Mouse (Mus musculus): ENCODE measurements around the gene Ccnq. TPM values are rescaled to one million over a fixed set of nuclear protein-coding genes. Genes with fewer than 3 reads are reported as not detected.

Gene Ccnq
- polyA plus RNA-seq, 1 experiment = 75.6 TPM

DNA sequence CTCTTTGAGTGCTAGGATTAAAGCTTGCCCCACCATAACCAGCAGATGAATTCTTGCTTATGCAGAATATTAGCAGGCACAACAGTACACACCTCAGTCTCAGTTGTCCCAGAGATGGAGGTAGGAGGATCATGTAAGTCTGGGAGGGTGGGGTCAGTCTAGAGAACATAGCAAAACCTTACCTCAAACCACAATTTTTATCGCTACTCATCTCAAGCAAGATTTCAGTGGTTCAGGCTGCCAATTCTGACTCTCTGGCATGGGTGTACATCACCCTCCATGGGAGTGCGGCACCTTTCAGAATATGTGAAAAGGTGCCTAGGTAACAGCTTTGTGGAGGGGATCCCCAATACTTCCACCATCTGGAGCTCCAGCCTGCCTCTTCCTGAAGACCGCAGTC is 28.5 kb upstream of the Ccnq start:
- Histone ChIP-seq H3K4me1 (replicated peaks; ENCODE audit: control insufficient read depth, insufficient read depth, low read length) (peaks cover 16% of the 10 kb centered on the region), H3K36me3 (ENCODE audit: control insufficient read depth, insufficient read depth, low read length) (no peaks in the 10 kb centered on the region), H3K4me3 (ENCODE audit: control insufficient read depth, insufficient read depth, low read length) (no peak overlapping the region), H3K27me3 (ENCODE audit: control insufficient read depth, insufficient read depth, low read length) (no peaks in the 10 kb centered on the region), H3K27ac (ENCODE audit: control insufficient read depth, insufficient read depth, low read length) (peak overlapping the region; percentile 18; the same call in 1 of the 2 replicates)
- WGBS = 51% methylated on average over 3 of the region's 3 CpGs
- no peak for DNase-seq
- TF ChIP-seq CTCF (IDR thresholded peaks at IDR 0.05; ENCODE audit: borderline replicate concordance, control insufficient read depth, extremely low read depth, insufficient read depth, low read length, poor library complexity) = no peak

DNA sequence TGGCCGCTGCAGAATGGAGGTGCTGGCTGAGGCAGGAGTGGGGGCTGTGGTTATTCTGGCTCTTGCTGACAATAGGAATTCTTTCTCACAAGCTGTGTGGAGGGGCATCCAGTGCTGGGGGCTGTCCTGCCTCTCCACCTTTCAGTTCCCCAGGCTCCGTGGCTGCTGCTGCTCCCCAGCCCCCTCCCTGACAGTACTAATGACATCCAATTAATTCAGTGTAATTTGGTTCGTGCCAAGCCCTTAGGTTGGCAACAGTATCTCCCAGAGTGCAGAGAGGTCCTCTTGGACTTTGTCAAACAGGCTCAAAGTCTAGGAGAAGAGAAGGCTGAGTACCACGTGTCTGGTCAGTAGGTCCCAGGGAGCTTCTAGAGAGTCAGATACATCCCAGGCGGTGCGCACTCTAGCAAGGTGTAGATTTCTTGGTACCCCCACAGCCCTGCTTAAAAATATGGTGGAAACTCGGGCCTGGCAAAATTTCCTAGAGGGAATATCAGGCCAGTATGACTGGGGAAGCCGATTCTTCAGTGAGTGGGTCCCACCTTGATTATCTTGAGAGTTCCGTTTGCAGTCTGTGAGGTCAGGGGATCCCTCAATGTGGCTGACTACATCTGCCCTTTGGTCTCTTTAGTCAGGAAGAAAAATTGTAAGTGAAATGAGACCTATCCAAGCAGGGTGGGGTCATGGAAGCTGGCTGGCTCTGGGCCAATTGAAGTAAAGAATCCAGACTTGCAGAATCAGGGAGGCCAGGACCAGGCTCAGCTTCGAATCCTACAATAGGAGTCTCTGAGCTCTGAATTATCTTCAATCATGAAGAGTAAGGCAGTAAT is 26.5 kb upstream of the Ccnq start:
- no peak overlapping the region for H3K27ac ChIP-seq (ENCODE audit: control insufficient read depth, insufficient read depth, low read length)
- no peak overlapping the region for H3K4me3 ChIP-seq (ENCODE audit: control insufficient read depth, insufficient read depth, low read length)
- no peak for DNase-seq
- WGBS = 94% methylated on average over 10 of the region's 10 CpGs
- no peak for TF ChIP-seq CTCF (IDR thresholded peaks at IDR 0.05; ENCODE audit: borderline replicate concordance, control insufficient read depth, extremely low read depth, insufficient read depth, low read length, poor library complexity)
- no peak for TF ChIP-seq POLR2A (IDR thresholded peaks at IDR 0.05; ENCODE audit: control insufficient read depth, extremely low read depth, insufficient read depth, low read length, poor library complexity)
- H3K36me3 ChIP-seq (ENCODE audit: control insufficient read depth, insufficient read depth, low read length) = no peaks in the 10 kb centered on the region
- no peaks in the 10 kb centered on the region for H3K27me3 ChIP-seq (ENCODE audit: control insufficient read depth, insufficient read depth, low read length)
- H3K4me1 ChIP-seq (replicated peaks; ENCODE audit: control insufficient read depth, insufficient read depth, low read length) = peaks cover 16% of the 10 kb centered on the region

DNA sequence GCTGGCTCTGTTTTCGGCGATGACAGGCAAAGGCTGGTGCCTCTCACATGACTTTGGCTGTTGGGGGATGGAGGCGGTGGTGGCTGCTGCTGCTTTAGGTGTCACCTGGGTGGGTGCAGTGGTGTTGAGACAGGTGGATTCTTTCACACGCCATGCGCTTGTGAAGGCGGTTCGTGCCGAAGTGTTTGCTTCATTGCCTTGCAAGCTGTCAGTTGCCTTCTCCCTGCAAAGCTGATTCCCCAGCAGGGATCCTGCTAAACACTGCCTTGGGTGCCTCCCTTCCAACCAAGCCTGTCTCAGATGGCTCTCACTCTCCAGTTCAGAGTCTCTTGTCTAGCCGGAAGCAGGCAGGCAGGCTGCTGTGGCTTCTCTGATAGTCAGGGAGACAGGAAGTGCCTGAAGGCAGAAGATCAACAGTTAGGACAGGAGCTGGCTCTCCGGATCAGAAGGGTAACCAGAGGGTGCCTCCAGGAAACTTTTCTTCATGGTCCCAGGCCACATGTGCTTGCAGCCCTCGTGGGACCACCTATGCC is 20.3 kb upstream of the Ccnq start:
- Histone ChIP-seq H3K27ac (ENCODE audit: control insufficient read depth, insufficient read depth, low read length) (peak overlapping the region; percentile 86), H3K4me3 (ENCODE audit: control insufficient read depth, insufficient read depth, low read length) (peak overlapping the region; percentile 28), H3K36me3 (ENCODE audit: control insufficient read depth, insufficient read depth, low read length) (no peaks in the 10 kb centered on the region), H3K4me1 (replicated peaks; ENCODE audit: control insufficient read depth, insufficient read depth, low read length) (peaks cover 25% of the 10 kb centered on the region), H3K27me3 (ENCODE audit: control insufficient read depth, insufficient read depth, low read length) (no peaks in the 10 kb centered on the region)
- DNase-seq = peak; percentile 63
- WGBS = 16% methylated on average over 11 of the region's 11 CpGs
- TF ChIP-seq CTCF (IDR thresholded peaks at IDR 0.05; ENCODE audit: borderline replicate concordance, control insufficient read depth, extremely low read depth, insufficient read depth, low read length, poor library complexity) (no peak), POLR2A (IDR thresholded peaks at IDR 0.05; ENCODE audit: control insufficient read depth, extremely low read depth, insufficient read depth, low read length, poor library complexity) (peak; percentile 60; the same call in 1 of the 2 replicates)

DNA sequence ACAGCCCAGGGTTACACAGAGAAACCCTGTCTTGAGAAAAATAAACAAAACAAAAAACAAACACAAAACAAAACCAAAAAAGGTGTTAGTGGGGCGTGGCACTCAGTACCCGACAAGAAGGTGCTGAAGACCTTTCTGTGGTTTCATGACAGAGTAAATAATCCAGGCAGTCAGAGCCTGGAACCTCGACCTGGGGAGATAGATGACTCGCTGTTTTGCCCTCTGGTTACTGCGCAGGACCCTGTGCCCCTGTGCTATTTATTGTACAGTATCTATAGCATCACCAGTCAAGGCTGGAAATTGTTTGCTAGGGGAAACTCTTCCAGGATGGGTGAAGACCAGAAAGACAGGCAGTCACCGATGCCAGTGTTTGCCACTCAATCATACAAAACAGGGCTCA is 18.9 kb upstream of the Ccnq start:
- H3K27me3 ChIP-seq (ENCODE audit: control insufficient read depth, insufficient read depth, low read length) = no peaks in the 10 kb centered on the region
- 72% methylated on average over 6 of the region's 6 CpGs for WGBS
- no peak for DNase-seq
- H3K4me1 ChIP-seq (replicated peaks; ENCODE audit: control insufficient read depth, insufficient read depth, low read length) = peaks cover 30% of the 10 kb centered on the region
- no peak overlapping the region for H3K4me3 ChIP-seq (ENCODE audit: control insufficient read depth, insufficient read depth, low read length)
- H3K36me3 ChIP-seq (ENCODE audit: control insufficient read depth, insufficient read depth, low read length) = no peaks in the 10 kb centered on the region
- no peak for TF ChIP-seq POLR2A (IDR thresholded peaks at IDR 0.05; ENCODE audit: control insufficient read depth, extremely low read depth, insufficient read depth, low read length, poor library complexity)
- no peak for TF ChIP-seq CTCF (IDR thresholded peaks at IDR 0.05; ENCODE audit: borderline replicate concordance, control insufficient read depth, extremely low read depth, insufficient read depth, low read length, poor library complexity)
- no peak overlapping the region for H3K27ac ChIP-seq (ENCODE audit: control insufficient read depth, insufficient read depth, low read length)

DNA sequence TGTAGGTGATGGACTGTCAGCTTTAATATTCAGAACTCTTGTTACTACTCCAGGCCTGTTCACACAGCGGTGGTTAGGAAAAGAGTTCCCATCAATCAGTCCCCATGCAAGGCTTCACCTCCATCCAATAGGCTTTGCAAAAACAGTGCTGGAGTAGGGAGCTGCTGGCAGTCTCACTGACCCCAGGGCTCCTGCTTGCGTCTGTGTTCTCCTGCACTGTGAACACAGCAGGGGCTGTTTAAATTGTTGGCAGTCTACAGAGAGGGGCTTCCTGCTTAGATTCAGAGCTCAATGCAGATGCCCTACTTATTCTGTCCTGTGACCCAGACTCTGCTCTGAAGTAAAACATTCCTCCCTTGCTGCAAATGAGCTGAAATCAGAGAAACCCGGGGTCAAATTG is 17.2 kb upstream of the Ccnq start:
- no peaks in the 10 kb centered on the region for H3K27me3 ChIP-seq (ENCODE audit: control insufficient read depth, insufficient read depth, low read length)
- H3K4me3 ChIP-seq (ENCODE audit: control insufficient read depth, insufficient read depth, low read length) = no peak overlapping the region
- peak overlapping the region; percentile 46; the same call in 1 of the 2 replicates for H3K27ac ChIP-seq (ENCODE audit: control insufficient read depth, insufficient read depth, low read length)
- peaks cover 30% of the 10 kb centered on the region for H3K4me1 ChIP-seq (replicated peaks; ENCODE audit: control insufficient read depth, insufficient read depth, low read length)
- H3K36me3 ChIP-seq (ENCODE audit: control insufficient read depth, insufficient read depth, low read length) = no peaks in the 10 kb centered on the region
- WGBS = 87% methylated on average over 3 of the region's 3 CpGs
- TF ChIP-seq POLR2A (IDR thresholded peaks at IDR 0.05; ENCODE audit: control insufficient read depth, extremely low read depth, insufficient read depth, low read length, poor library complexity) (no peak), CTCF (IDR thresholded peaks at IDR 0.05; ENCODE audit: borderline replicate concordance, control insufficient read depth, extremely low read depth, insufficient read depth, low read length, poor library complexity) (no peak)
- DNase-seq = no peak

DNA sequence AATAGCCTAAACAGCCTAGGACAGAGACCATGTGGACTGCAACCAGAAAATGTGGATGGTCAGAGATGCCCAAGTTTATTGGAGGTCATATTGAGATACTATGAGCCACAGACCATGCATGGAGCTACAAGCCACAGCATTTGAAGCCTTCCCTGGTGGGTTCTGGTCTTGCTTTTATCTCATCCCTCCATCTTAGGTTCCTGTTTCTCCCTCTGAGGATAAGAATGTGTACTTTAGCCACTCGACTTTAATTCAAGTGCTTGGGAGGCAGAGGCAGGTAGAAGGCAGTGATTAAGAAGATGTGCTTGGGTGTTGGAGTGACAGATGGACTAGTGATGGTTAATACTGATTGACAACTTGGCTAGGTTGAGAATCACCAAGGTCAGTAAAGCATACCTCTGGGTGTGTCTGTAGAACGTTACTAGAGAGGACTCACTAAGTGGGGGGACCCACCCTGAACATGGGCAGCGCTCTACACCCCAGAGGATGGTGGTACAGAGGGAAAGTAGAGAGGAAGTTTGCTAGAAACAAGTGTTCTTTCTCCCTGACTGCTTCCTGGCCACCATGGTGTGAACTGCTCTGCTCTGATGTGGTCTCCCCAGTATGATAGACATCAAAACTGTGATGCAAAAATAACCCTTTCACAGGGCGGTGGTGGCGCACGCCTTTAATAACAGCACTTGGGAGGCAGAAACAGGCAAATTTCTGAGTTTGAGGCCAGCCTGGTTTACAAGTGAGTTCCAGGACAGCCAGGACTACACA is 14.7 kb upstream of the Ccnq start:
- peaks cover 19% of the 10 kb centered on the region for H3K4me1 ChIP-seq (replicated peaks; ENCODE audit: control insufficient read depth, insufficient read depth, low read length)
- DNase-seq = no peak

More for the DNA sequence above, 14.7 kb upstream of the Ccnq start:
- Histone ChIP-seq H3K27ac (ENCODE audit: control insufficient read depth, insufficient read depth, low read length) (no peak overlapping the region), H3K4me3 (ENCODE audit: control insufficient read depth, insufficient read depth, low read length) (no peak overlapping the region), H3K36me3 (ENCODE audit: control insufficient read depth, insufficient read depth, low read length) (no peaks in the 10 kb centered on the region), H3K27me3 (ENCODE audit: control insufficient read depth, insufficient read depth, low read length) (no peaks in the 10 kb centered on the region)
- whole genome bisulfite sequencing = 13% methylated on average over 6 of the region's 6 CpGs
- TF ChIP-seq CTCF (IDR thresholded peaks at IDR 0.05; ENCODE audit: borderline replicate concordance, control insufficient read depth, extremely low read depth, insufficient read depth, low read length, poor library complexity) = no peak
- TF ChIP-seq POLR2A (IDR thresholded peaks at IDR 0.05; ENCODE audit: control insufficient read depth, extremely low read depth, insufficient read depth, low read length, poor library complexity) = no peak
